In genomic region chr8:46828734-46829413, GRCm38 (mm10) we compare ENCODE assay signal across 16 mouse cellular contexts.
DNase-seq lines count a peak whose midpoint lies in the region; ATAC-seq and TF ChIP-seq lines count a peak whose summit lies in the region.
"Had no signal": no experiment of that assay in that cellular context is flagged by ENCODE, and none has a peak within 500 bp of the region (broad histone marks: within the 10 kb centered on the region; RNA-seq: fewer than 3 reads in every experiment).

No protein-coding gene starts in this region.

- TF ChIP-seq POLR2A in bone marrow macrophage, adult 2 months (IDR thresholded peaks at IDR 0.05; ENCODE audit: borderline replicate concordance, low read depth, low read length) = no peak

- DNase-seq in frontal cortex, adult 2 months (ENCODE audit: extremely low spot score in 1 of 2, low spot score in 1 of 2) = no peak
- peak; percentile 35 for DNase-seq in 3T3-L1 (ENCODE audit: low read depth, low spot score)
- no peak for DNase-seq in left cerebral cortex, adult 9 months (ENCODE audit: low spot score in 2 of 2)
- no peak for DNase-seq in frontal cortex, postnatal 25 days (ENCODE audit: low spot score in 2 of 2)
- DNase-seq in spleen, postnatal 14 days (ENCODE audit: low spot score in 2 of 2) = no peak
- DNase-seq: forebrain, postnatal 0 days; kidney, adult 9 months; thymus, adult 2 months had no signal

- no peak overlapping the region for H3K4me3 ChIP-seq in bone marrow macrophage, adult 2 months (ENCODE audit: insufficient read depth, low read length)
- H3K4me3 ChIP-seq: embryonic facial prominence, embryonic 15.5 days; heart, embryonic 15.5 days; hindbrain, embryonic 12.5 days; limb, embryonic 10.5 days; liver, embryonic 15.5 days had no signal

- no peak for TF ChIP-seq CTCF in bone marrow macrophage, adult 2 months (IDR thresholded peaks at IDR 0.05; ENCODE audit: low read depth, low read length)

- H3K27ac ChIP-seq in bone marrow macrophage, adult 2 months (ENCODE audit: insufficient read depth, low read depth, low read length) = peak overlapping the region; percentile 70
- H3K27ac ChIP-seq: embryonic facial prominence, embryonic 15.5 days; heart, embryonic 15.5 days; hindbrain, embryonic 12.5 days; limb, embryonic 10.5 days; liver, embryonic 15.5 days had no signal

- ATAC-seq in frontal cortex, adult (ENCODE audit: low TSS enrichment) = peak; percentile 41; the same call in 1 of the 2 replicates
- ATAC-seq in megakaryocyte, adult 5-6 weeks (ENCODE audit: poor library complexity, severe bottlenecking) = peak; percentile 70
- ATAC-seq: forebrain, postnatal 0 days had no signal

- H3K4me1 ChIP-seq in bone marrow macrophage, adult 2 months (ENCODE audit: control insufficient read depth, insufficient read depth, low read length) = peaks cover 45% of the 10 kb centered on the region
- H3K4me1 ChIP-seq: embryonic facial prominence, embryonic 15.5 days; hindbrain, embryonic 12.5 days; limb, embryonic 10.5 days had no signal
